Comparison of ENCODE assay signal across 9 mouse cellular contexts in genomic region chr14:121697143-121697680, GRCm38 (mm10).
DNase-seq lines count a peak whose midpoint lies in the region; ATAC-seq lines count a peak whose summit lies in the region.
"Had no signal": no experiment of that assay in that cellular context is flagged by ENCODE, and none has a peak within 500 bp of the region (broad histone marks: within the 10 kb centered on the region; RNA-seq: fewer than 3 reads in every experiment).

No protein-coding gene starts in this region.

- H3K27ac ChIP-seq in heart, embryonic 15.5 days: peak overlapping the region; percentile 80

- H3K36me3 ChIP-seq in heart, embryonic 15.5 days: no peaks in the 10 kb centered on the region

- peaks cover 12% of the 10 kb centered on the region for H3K4me1 ChIP-seq in heart, embryonic 15.5 days (replicated peaks)

- H3K27me3 ChIP-seq in heart, embryonic 15.5 days: no peaks in the 10 kb centered on the region

- H3K9ac ChIP-seq in heart, embryonic 15.5 days: no peak overlapping the region

- H3K4me3 ChIP-seq in heart, embryonic 15.5 days: peak overlapping the region; percentile 48

- H3K9me3 ChIP-seq in heart, embryonic 15.5 days (replicated peaks): no peaks in the 10 kb centered on the region

- WGBS in heart, embryonic 15.5 days: 44% methylated on average over 9 of the region's 9 CpGs

- DNase-seq in embryo, embryonic 10 days (ENCODE audit: low spot score): peak; percentile 31
- no peak for DNase-seq in embryo, embryonic 9.5 days (ENCODE audit: extremely low spot score)
- DNase-seq in A20 (ENCODE audit: low read depth, low spot score): peak; percentile 53
- DNase-seq in right cerebral cortex, adult 18-20 months: no peak
- no peak for DNase-seq in thymus, adult 18-20 months
- DNase-seq: adrenal gland, adult 8-10 months had no signal

- no peak for ATAC-seq in heart, embryonic 15.5 days (replicated peaks; ENCODE audit: insufficient number of reproducible peaks, insufficient read depth, low FRiP score, low read depth)
- peak; percentile 36; the same call in 1 of the 2 replicates for ATAC-seq in megakaryocyte, adult 5-6 weeks (ENCODE audit: poor library complexity, severe bottlenecking)
- ATAC-seq in monocyte, adult 5-6 weeks (replicated peaks; ENCODE audit: insufficient number of reproducible peaks, low FRiP score, low TSS enrichment, poor library complexity, severe bottlenecking): no peak

- peak overlapping the region; percentile 69 for H3K4me2 ChIP-seq in heart, embryonic 15.5 days

Comparison
In these comparisons a context has a peak if more than half of its experiments do, and no peak if none do; other contexts are left out.
1. DNase-seq: peak in embryo, embryonic 10 days (single experiment) and A20 (single experiment); none in embryo, embryonic 9.5 days (single experiment), right cerebral cortex, adult 18-20 months (single experiment) and thymus, adult 18-20 months (0 of 2).